Mouse (Mus musculus) kidney, adult 2 months (tissue): ENCODE measurements at regions not wholly inside any gene's neighbourhood (a gene's known extent, or its start where the extent isn't known, plus 50 kb on each side); places are given as distances from the start of the nearest gene placed in this dataset.

Experiments used
- CTCF ChIP-seq: fragments of 200-500 bp; conservative IDR thresholded peaks from 2 replicates; pipeline ENCODE4 v1.5.1; 2011; ENCODE audit warnings: low read depth, mild to moderate bottlenecking, control low read depth, low read length, moderate library complexity, mixed read lengths; ENCODE audit not compliant: insufficient read depth, insufficient read length
- POLR2A ChIP-seq: fragments of 200-500 bp; IDR thresholded peaks from one replicate; pipeline ENCODE4 v1.6.1; 2011; ENCODE audit warnings: low read depth, low read length, control low read depth

DNA sequence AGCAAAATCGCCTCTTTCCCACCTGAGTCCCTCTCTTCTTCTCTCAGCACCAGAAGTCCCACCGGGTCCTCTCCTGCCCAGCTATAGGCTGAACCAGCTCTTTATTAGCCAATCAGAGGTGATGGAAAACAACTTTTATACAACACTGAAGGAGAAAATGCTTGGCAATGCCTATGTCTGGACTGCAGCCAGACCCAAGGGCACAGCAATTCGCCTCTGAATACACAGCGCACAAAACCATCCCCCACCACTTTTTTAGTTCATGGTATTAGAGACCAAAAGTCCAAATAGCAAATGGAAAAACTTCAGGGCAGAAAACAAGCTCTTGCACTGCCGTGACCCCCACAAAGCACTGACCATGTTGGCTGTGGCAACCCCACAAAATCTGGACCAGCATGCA is 57.8 kb upstream of the Egln3 start:
- TF ChIP-seq CTCF (no peak), POLR2A (no peak)
